Mouse (Mus musculus) WW6 (cell line): ENCODE measurements around the gene Dennd6a.
"Not testable (repeated sequence)": the region's sequence is repeated elsewhere in the genome, so short reads cannot be mapped to it uniquely, and the experiment has no call there.

Source experiments
- DNase-seq: peaks from one replicate; pipeline ENCODE4 v3.0.0-alpha.2; 2013; ENCODE audit warnings: low read depth, low spot score

Dennd6a gene

DNA sequence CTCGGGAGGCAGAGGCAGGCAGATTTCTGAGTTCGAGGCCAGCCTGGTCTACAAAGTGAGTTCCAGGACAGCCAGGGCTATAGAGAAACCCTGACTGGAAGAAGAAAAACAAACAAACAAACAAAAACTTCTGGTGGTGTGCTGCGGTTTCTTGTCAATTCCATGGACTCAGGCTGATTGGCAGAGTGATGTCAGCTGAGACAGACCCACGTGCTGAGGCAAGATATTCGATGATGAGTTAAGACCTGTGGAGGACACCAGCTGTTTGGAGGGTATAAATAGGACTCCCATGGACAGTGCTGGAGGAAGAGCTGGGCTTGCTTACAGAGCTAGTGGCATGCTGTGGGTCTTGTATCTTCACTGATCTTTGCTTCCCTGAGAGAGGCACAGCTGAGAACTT, at the start of gene Dennd6a:
Dennd6a (plus strand) TSS at position 301 of the 400 bp plus-strand sequence.
- not testable (repeated sequence) for DNase-seq

DNA sequence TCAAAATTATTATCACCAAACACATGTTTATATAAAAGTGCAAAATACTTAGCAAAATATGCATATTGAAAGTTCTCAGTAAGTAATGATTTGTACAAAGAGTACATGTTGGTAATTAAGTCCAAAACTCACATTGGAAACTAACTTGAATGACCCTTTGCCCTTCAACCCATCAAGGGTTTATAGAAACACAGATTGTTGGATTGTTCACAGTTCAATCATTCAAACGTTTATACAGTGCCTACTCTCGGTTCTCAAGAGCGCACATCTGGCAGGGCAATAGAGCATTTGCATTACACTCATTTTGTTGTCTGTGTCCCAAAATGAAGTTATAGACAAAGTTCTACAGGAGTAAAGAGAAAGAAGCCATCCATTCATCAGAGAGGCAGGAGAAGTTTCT, 47.7 kb upstream of the Dennd6a start:
- DNase-seq = no peak

DNA sequence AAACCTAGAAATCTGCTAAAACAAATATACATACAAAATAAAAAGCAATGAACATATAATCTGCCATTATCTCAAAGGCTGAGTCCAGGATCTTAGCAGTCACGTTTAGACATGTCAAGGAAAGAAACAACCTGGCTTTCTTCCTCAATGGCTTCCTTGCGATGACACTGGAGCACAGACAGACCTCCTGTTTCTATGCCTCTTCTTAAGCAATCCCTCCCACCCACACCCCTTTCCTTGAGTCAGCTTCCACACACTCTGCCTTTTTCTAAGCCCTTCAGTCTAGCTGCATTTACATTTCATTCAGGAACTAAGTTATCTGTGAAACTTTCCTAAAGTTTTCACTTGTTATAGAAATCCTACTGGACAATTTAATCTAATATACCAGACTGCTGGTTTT, 45.4 kb upstream of the Dennd6a start:
- no peak for DNase-seq

DNA sequence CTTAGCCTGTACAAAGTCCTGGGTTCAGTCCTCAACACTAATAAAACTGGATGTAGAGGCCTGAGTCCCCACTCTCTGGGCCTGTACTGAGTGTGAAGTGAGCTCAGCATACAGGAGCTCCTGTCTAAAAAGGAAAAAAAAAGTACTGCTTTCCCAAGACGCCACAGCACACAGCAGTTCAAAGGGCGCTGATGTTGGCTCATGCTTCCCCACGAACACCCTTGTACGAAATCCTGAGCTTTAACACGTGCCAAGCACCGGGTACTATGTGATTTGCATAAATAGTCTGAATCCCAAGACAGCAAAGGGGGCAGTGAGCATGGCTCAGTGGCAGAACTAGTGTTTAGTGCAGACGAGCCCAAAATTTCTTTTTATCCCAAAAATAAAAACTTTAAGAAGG, 43.3 kb upstream of the Dennd6a start:
- DNase-seq = no peak

DNA sequence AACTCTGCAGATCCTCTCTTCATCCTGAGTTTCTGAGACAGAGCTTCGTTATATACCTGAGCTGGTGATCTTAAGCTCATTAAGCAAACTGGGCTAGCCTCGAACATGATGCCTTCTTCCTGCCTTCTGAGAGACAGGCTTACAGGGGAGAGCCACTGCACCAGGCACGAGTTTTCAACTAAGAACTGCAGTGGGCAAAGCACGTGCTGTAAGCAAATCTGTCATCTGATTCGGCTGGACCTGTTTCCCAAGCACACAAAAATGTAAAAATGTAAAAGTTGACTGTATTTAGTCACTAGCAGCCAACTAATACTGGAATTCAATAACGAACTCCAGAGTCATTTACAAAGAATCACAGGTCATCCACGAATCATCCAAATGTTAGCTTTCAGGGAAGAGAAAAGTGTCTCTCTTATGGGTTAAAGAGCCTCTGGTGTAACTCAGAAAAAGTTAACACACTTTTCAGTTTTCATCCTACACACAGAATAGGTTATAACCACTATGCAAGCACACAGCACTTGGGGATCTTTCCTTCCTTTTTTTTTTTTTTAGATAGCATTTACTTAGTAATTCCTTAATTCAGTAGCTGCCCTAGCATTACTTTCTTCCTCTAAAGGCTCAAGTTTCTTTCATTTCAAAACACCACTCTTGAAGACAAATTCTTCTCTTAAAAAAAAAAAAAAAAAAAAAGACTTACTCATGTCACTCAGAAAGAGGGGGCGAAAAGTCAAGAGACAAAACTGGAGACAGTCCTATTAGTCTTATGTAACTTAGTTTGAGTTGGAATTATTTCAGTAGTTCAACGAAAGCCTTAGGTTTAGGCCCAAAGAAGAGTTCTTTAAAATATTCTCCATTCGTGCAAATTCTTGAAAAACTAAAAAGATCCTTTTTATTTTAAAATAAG, 42.0 kb upstream of the Dennd6a start:
- no peak for DNase-seq

DNA sequence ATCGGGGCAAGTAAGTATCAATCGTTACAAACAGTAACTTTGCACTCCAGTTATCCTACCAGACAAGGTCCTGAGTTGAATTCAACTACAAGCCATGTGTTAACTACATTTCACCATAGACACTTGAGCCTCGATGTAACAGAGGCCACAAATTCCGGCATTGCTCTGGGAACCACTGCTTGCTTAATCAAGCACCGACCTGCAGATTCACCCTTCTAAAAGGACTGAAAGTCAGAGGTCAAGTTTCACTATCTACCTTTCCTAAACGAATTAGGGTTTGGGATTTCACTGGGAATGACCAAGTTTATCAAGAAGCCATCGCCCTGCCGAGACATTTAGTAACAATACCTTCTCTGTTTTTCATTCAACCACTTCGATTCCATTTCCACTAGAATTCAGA, 40.9 kb upstream of the Dennd6a start:
- DNase-seq = no peak

DNA sequence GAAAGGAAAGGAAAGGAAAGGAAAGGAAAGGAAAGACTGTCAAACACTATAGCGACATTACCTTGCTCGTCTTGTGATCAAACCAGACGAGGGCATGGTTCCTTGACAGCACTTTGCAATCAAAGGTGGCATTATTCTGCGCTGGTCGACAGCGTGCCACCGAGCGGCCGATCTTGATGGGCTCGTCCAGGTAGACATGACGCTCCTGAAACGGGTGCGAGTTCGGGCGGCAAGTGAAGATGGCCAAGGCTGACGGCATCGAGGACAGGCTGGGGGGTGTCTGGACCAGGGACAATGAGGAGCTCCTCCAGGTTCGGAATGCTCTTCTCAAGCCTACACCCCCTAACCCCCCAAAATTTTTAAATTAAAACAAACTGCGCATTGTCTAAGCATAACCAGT, 40.4 kb upstream of the Dennd6a start:
- no peak for DNase-seq

DNA sequence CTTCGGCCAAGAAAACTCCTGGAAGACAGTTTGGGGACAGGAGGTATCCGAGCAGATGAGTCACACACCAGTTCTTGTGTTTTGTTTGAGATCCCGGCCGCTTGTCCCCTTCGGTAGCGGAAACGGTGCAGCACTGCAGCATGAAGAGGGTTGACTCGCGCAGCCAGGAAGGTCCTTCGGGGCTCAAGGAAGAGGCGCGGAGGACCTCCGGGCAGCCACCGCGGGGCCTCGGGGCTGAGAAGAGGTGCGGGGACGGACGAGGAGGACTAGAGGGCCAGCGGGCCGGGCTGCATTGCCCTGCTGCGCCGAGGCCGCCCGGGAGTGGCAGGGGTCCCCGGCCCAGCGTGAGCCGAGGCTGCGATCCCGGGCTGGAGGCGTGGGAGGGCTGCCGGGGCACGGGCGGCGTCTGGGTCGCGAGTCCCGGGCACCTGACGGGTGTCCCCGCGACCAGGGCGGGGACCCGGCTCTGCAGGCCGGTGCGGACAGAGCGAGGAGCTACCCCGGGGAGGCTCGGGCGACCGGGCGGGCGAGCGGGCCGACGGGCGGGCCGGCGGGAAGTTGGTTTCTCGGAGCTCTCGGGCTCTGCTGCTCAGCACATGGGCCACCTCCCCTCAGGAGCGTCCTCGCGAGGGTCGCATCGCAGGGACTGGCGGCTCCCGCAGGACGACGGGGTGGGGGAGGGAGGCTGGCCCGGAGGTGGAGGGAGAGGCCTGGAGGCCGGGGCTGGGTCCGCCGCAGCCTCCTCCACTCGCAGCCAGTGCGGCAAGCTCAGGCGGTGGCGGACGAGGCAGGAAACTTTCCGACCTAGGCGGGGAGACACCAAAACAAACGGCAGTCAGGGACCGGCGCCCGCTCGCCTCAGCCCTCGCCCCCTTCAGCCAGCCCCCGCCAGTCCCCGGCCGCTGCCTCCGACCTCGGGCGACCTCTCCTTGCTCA, 39.6 kb upstream of the Dennd6a start:
- DNase-seq = peak; percentile 29

DNA sequence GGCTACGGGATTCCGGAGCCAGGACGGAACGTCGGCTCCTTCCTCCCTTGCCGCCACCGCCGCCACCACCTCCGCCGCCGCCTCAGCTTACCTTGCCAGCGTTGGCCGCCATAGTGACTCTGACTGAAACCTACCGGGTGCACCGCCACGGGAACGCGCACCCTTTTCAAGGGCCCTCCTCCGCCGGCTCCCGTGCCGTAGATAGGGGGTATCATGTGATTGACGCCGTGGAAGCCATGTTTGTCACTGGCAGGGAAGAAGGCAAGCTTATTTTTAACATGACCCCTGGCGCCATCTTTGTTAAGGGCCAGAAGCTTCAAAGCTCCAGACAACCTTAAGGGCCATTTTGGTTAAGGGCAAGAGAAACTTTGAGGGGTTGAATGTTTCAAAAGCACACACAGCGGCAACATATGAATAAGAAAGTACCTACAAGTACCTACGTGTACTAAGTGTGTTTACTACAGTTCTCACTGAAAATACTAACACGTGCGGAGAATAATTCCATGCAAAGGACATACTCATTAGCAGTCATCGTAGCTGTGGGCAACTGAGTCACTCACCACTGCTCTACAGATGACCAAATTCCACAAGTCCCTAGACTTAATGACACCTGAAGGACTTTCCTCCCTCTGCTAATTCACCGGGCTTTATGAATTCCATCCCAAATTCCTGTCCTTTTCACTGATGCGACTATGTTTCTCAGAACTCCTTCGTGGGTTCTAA, 38.7 kb upstream of the Dennd6a start, which contains the start of gene Slmap:
Slmap (minus strand) TSS at position 175 of the 723 bp plus-strand sequence.
- peak; percentile 96 for DNase-seq

DNA sequence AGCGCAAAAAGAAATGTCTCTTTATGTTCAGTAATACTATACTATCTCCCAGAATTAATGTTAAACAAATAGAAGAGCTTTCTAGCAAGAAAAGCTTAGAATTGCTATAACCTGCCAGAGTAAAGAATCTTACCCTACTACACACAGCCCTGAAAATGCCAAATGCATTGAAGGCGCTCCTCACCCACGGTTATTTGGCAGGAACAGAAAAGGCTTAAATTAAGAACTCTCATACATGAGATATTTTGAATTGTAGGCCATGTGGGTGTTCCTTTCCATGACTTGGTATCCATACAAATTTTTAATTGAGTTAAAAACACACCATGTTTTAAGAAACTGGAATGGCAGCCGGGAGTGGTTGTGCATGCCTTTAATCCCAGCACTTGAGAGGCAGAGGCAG, 34.4 kb upstream of the Dennd6a start:
- DNase-seq = no peak

DNA sequence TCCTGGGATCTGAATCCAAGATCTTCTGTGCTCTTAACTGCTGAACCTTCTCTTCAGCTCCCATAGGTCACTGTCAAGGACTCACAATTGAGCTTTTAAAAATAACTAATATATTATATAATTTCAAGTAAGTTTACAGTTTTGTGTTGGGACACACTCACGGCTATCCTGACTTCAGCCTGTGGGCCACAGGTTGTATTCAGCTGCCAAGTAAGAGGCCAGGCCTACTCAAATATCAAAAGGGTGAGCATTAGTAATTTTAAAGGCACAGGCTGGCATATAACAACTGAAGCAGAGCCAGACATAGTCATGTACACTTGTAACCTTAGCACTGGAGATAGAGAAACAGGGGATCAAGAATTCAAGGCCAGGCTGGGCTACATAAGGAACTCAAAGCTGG, 33.1 kb upstream of the Dennd6a start:
- DNase-seq = no peak

DNA sequence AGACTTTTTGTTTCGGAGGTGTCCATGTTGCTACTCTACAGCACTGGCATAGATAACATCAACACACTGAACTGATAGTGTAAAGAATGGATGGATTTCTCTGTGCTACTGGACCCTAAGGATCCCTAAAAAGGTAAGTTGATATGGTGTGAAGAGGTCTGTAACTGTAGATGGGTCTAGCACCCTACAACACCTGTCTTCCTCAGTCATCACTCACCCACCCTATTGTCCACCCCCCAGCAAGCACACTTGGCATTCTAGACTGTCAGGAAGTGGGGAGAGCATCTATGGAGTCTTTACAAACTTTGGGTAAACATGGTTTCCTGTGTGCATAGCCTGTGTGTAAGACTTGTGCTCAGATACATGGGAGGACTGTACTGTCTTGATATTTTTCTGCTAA, 31.5 kb upstream of the Dennd6a start:
- no peak for DNase-seq

DNA sequence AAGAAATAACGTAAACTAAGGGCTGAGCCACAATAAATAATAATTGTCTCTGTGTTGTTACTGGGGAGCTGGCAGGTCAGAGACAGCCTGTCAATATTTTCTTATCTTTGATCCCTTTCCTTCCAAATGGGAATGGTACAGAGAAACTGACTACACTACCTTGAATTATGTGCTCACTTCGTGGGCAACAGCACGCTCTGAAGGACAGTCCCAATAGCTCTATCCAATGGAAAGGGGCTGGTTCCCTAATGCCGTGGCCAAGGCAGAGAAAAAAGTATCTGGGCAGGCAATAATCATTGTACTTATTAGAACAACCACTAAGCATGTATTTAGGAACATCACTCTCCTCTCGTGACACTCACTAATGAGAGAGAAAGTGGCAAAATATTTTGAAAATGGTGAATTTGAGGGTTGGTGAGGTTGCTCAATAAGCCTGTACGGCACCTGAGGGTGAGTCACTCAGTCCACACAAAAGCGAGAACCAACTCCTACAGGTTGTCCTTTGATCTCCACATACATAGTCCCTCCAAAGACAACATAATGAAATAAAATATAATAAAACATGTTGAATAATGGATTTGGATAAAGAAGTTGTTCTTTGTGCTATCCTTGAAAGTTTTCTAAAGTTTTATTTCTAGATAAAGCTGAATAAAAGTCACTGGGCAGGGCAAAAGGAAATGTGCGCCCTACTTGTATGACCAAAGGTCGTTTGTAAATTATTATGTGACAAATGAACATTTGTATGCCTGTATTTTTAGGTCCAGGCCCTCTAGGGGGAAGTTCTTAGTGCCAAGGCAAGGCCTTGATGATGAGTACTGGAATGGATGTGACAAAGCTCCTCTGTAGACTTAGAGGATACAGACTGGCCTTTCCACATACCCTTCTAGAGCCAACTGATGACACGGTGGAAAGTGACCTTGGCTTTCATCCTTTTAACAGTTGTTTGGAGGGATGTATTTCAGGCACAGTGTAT, 25.9 kb upstream of the Dennd6a start:
- no peak for DNase-seq

DNA sequence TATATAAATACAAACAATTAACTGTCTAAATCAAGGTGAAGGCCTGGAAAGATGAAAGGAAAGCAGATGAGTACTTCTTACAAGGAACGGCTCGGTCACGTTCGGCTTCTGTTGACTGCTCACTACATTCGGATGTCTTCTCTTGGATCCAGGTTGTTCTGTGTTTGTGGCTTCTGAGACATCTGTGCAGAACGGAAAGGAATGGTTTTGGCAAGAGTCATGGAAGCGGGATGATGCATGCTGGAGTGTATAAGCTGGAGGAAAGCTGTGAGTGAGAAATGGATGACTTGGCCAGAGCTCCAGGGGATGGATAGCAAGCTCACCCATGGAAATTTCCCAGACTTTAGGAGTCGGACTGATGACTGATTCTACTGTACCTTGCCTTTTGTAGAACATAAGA, 22.9 kb upstream of the Dennd6a start:
- no peak for DNase-seq

DNA sequence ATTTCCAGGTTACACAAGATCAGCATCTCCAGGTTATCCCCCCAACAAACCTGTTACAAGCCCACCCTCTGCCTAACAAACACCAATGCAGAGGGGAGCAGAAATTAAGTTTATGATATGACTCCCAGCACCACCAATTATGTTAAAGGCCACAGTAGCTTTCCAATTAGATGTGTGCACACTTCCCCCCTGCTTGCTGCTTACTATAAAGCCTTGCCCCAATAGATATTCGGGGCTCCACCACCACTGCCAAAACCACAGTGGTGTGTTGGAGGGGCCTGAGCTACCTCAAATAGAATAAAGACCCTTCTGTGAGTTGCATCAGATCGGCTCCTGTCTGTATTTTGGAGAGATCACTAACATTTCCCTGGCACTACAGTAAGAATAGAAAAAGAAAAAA, 21.2 kb upstream of the Dennd6a start:
- DNase-seq = no peak

DNA sequence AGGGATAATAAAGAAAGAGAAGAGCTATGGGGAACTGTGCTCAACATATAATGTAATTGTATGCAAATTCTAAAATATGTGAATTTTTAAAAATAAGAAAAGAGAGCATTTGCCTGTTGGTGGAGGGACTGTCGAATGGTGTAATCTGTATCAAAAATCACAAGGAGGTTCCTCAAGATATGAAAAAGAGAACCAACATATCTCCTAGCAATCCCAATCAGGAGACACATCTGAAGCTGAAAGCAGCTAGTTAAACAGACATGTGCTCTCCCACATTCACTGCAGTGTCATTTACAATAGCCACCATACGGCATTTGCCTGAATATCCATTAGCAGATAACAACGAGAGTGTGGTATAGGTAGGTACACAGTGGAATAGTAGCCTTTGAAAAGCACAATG, 20.8 kb upstream of the Dennd6a start:
- DNase-seq = no peak

DNA sequence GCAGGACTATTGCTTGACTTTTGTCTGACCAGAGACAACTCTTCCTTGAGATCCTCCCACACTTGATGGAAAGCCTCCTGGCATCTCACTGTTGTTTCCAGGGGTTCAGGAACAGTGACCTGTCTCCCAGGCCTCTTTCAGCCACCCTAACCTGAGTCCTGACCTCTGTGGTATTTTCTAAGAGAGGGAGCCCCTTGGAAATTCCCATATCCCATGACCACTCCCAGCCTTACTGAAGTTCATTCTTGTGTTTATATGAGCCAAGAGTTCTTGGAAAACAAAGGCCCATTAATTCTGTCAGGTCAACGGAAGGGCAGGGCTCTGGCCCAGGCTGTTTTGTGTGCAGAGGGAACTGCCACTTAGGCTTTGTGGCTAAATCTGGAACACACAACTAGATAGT, 16.1 kb upstream of the Dennd6a start:
- DNase-seq = no peak

DNA sequence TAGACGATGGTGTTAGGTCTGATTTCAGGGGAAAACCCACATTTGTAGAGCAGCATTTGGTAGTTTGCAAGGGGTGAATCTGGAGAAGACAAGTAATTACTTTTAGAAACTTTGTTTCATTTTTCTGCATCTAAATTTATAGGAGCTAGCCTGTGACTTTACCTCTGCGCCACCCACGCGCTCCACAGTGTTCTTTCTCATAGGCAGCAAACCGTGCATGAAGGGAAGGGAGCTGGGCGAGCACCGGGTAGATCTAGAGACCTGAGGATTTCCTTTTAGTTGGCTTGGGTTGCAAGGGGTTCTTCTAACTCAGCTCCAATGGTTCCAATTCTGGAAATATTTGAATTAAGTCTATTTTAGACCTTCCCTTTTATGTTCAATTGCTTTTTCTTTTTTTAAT, 15.1 kb upstream of the Dennd6a start:
- no peak for DNase-seq

DNA sequence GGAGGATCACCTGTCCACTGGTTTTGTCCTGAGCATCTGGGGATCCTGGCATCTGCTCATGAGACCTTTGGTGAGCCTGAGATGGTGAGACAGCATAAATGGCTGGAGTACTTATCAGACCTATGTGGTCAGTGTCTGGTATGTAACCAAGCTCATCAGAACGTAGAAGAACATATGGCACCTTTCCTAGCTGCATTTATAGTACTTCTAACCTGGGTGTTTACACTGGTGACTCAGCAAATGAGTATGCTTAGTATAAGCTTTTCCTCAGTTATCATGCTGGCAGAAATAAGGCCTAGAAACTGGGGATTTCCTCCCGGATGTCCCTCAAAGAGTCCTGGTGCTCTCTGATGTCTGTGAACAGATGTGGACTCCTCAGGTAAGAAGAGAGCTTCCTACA, 11.4 kb upstream of the Dennd6a start:
- no peak for DNase-seq

DNA sequence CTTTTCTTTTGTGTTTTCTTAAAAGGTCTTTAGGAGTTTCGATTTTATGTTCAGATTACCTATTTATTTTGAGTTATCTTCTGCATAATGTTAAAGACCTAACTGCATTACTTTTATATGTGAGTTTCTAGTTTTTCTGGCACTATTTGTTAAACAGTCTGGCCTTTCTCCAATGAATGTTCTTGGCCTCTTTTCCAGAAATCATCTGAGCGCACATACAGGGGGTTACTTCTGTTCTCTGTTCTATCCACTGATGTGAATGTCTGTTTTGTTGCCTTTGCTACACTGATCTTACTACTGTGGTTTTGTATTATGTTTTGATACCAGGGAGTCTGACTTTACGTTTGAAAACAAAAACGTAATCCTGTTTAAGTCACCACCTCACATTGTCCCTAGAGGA, 3.8 kb upstream of the Dennd6a start:
- no peak for DNase-seq
